Mouse (Mus musculus): Measurements from ENCODE around the gene Ttc30b.
"Not testable (repeated sequence)": the region's sequence is repeated elsewhere in the genome, so short reads cannot be mapped to it uniquely, and the experiment has no call there.

Ttc30b gene

DNA sequence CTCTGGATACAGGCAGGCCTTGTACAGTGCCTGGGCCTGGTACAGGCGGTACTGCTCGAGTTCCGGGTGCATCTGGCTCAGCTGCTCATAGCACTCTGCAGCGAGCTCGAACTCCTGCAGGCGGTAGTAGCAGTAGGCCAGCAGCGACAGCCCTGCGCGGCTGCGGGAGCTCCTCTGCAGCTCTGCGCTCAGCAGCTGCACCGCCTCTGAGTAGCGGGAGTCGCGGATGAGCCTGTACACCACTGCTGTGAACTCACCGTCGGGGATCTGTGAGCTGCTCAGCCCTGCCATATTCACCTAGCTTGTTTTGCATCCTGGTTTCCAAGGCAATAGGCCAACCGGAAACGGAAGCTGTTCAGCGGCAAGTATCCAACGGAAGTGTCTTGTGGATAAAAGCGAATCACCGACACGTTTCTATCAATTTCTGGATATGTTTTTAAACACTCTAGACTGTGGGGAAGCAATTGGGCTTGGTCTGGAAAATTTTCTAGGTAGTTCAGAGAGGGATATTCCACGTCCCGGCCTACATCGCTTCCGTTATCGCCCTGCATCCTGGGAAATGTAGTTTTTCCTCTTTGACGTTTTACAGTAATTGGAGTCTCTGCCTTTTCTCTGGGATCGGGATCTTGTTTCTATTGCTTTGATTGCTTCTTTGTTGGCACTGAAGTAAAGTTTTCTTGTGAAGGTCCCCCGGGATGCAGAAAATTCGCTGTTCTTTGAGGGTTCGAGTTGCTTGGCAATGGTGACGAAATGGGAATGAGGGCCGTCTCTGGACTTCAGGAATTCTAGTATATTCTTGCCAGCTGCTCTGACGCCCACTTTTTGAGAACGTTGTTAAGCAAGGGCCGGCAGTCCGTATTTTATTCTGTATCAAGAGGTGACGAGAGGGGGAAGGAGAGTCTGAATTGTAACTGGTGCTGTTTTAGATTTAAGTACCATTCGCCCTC is at the start of gene Ttc30b:
Gene Ttc30b, minus strand, starts transcription at position 469 of the 947 bp plus-strand sequence.
- peak; percentile 72 for DNase-seq (ENCODE audit: low spot score)

DNA sequence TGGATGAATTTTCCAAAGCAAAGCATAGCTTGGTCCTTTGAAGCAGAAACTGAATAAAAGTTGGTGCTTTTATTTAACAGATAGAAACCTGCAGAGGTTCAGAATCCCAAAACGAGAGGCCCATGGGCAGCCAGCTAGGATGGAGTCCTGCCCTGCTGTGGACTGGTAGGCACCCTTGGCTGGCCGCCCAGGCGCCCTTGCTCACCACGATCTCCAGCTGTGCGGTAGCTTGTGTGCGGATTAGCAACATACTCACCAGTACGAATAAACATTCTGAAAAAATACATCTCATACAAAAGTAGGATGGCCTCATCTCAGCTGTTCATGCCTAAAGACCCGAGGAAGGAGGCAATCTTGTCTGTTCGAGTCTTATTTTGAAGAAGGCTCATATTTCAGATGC is 49.4 kb upstream of the Ttc30b start:
- DNase-seq (ENCODE audit: low spot score), result no peak

DNA sequence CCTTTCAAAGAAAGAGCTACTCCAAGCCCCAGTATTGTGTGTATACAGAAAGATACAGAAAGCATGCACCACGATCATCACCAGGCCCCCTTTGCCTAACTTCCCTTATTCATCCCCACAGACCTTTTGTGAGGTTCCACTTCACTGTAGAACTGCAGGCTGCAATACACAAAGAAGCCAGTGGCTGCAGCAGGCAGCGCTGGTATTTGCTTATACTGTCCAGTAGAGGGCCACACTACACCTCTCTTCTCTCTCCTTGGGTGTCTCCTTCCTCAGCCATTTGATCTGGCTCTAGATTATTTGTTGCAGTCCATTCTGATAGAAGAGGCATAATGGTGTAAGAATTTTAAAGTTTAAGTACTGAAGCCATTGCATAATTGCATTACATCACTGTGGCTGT is 46.7 kb upstream of the Ttc30b start:
- no peak for DNase-seq (ENCODE audit: low spot score)

DNA sequence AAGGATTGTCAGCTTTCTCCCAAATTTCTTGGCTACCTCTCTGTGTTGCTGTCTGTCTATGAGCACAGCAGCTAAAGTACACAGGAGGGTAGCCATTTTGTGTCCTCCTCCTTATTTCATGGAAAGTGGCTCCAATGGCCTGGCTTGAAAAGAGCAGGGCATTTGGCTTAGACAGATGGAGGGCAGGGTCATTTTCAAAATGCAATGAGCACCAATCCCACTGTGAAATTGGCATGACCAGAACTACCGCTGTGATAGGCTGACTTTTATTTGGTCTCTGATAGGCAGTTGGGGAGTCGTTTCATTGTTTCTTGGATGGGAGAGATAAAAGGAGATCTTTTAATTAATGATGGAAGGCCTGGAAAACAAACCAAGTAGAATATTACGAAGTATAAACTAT is 45.5 kb upstream of the Ttc30b start:
- DNase-seq (ENCODE audit: low spot score), result no peak

DNA sequence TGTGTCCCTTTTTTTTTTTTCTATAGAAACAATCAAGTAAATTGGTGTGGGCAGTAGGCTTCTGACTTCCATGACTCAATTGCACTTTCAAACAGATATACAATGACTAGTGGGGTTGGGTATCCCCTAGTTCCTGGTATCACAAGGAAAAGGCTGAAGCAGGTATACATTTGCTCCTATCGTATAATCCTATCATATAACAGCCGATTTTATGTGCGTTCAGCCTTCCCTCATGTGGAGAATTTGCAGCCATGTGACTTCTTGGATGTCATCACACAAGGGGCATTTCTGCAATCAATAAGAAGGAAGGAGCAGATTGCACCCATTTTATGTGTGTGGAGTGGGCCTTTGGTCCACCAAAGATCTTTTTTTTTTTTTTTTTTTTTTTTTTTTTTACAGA is 44.7 kb upstream of the Ttc30b start:
- DNase-seq (ENCODE audit: low spot score), result no peak

DNA sequence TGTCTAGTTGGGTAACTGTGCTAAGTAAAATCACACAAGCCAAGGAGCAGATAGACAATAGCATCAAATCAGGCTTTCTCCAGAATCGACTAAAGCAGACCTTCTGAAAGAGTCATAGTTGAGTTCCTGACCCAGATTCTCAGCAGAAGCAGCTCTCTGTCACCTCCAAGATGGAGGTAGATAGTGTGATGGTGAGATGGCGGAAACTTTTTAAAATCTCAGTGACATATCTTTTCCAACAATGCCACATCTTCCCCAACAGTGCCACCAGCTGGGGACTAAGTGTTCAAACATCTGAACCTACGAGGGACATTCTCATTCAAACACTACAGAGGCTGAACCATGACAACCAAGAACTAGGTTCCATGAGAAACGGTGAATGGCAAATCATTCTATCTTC is 44.2 kb upstream of the Ttc30b start:
- DNase-seq (ENCODE audit: low spot score), result no peak

DNA sequence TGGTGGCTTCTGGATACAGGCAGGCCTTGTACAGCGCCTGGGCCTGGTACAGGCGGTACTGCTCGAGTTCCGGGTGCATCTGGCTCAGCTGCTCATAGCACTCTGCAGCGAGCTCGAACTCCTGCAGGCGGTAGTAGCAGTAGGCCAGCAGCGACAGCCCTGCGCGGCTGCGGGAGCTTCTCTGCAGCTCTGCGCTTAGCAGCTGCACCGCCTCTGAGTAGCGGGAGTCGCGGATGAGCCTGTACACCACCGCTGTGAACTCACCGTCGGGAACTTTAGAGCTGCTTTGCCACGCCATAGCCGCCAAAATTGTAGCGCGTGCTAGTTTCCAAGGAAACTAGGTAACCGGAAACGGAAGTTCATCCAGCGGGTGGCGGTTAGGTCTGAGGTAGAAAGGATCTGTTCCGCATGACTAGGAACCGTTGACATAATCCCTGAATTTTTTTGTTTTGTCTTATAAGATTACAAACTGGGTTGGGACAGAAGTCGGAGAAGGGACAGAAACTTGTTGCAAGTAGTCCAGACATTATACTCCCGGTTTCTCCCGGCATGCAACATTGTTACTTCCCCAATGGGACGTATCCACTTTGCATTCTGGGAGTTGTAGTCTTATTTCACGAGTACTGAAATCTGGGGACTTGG is 43.2 kb upstream of the Ttc30b start, which contains the start of gene Ttc30a1:
Gene Ttc30a1, minus strand, starts transcription at position 528 of the 642 bp plus-strand sequence.
- DNase-seq (ENCODE audit: low spot score), result peak; percentile 49

DNA sequence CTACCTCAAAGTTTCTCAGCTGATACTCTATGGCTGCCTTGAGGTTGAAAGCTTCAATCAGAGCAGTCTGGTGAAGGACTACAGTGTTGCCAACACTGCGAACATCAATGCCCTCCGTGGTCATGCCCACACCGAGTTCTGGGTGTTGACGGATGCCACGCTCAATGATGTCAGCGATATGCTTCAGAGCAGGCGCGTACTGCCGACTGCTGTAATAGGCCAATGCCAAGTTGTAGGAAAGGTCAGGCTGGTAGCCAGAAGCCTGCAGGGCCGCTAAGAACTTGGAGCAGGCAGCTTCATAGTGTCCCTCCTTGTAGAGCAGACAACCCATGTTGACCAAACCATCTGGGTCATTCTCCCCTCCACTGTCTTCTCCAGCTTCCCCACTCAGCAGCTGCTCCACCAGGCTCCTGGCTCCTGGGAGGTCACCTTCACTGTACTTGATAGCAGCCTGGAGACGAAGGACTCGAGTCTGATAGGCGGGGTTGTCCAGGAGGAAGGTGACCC is 42.6 kb upstream of the Ttc30b start:
- DNase-seq (ENCODE audit: low spot score), result not testable (repeated sequence)

DNA sequence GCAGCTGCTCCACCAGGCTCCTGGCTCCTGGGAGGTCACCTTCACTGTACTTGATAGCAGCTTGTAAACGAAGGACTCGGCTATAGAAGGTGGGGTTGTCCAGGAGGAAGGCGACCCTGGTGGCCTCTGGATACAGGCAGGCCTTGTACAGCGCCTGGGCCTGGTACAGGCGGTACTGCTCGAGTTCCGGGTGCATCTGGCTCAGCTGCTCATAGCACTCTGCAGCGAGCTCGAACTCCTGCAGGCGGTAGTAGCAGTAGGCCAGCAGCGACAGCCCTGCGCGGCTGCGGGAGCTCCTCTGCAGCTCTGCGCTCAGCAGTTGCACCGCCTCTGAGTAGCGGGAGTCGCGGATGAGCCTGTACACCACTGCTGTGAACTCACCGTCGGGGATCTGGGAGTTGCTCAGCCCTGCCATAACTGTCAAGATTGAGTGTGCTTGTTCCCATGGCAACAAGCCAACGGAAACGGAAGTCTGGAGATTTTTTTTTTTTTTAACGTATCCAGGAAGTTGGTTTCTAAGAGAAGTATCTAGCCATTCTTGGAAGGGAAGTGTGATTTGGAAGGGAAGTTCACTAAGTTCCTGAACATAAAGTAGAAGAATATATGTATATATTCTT is 39.5 kb upstream of the Ttc30b start, which contains the start of gene Ttc30a2:
Gene Ttc30a2, minus strand, starts transcription at position 419 of the 617 bp plus-strand sequence.
- DNase-seq (ENCODE audit: low spot score), result not testable (repeated sequence)

DNA sequence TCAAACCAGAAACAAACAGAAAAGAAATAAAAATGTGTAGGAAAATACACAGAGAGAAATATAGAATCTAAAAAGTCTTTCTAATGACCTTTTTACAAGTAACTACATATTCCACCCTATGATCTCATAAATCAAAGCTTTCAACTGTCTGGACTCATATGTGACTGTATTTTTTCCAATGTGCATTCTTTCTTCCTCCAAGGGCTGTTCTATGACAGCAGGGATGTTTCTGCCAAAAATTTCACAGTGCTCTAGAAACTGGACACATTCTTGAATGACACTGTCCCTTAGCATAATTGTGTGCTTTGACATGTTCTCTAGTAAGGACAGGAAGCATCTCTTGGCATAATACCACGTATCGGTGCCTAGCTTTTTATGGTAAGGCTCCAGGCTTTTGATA is 37.7 kb upstream of the Ttc30b start:
- not testable (repeated sequence) for DNase-seq (ENCODE audit: low spot score)

DNA sequence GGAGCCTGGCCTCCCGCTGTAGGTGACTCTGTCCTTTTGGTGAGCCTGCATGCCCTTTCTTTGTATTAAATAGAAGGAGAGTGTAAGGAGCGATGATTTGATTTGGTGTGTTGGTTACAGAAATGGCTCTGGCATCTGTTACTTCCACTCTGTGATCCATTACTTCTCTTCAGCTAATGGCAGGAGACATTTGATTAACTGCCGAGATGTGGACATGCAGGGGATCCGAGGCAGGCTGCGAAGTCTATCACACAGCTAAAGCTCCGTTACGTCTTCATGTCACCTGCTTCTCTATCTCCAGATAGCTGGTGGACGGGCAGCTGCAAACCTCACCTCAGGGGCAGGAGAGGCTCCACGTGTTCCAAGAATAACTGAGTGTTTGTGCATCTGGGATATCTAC is 35.7 kb upstream of the Ttc30b start:
- DNase-seq (ENCODE audit: low spot score), result no peak

DNA sequence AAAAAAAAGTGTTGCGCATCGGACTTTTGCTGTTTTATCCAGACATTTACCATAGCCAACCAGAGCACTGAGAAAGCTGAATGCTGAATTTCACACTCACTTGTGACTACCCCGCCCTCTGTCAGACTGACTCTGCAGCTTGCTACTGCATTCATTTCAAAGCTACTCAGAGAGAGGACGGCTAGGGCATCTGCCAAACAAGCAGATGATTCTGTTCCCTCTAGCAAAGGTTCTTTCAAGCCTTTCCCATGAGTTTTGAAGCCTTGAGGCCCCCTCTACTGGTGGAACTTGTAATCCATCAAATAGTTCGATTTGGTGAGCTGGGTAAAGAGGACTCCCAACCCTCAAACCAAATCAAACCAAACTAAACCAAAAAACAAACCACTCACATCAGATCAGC is 26.6 kb upstream of the Ttc30b start:
- DNase-seq (ENCODE audit: low spot score), result no peak

DNA sequence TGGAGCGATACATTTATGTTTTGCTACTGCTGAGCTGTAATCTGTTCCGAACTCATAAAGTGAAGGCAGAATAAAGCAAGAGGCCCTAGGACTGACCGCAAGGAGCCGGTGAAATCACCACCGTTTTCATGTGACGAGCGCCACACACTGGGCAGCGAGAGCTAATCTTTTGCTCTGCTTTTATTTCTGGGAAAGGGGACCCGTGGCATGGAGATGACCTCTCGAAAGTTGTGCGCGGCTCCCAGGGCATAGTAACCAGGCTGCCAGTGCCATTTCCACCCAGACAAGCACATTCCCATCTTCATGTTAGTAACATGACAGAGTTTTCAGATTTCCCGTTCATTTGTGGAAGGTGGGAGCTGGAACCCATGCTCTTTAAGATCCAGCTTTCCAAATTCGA is 26.1 kb upstream of the Ttc30b start:
- DNase-seq (ENCODE audit: low spot score), result no peak

DNA sequence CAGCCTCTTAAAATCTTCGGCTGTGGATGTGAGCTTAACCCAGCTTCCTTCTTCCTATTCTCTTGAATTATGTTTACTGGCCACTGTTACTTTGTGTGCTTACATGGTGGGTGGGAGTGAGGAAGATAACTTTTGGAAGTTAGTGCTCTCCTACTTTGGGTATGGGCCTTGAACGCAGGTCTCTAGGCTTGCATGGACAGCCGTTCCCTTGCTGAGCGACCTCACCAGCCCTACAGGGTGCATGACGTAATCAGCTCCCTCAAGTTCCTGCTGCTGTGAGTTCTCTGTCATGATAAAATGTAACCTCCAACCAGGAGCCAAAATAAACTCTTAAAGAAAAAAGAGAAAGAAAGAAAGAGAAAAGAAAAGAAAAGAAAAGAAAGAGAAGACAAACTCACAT is 25.7 kb upstream of the Ttc30b start:
- DNase-seq (ENCODE audit: low spot score), result no peak

DNA sequence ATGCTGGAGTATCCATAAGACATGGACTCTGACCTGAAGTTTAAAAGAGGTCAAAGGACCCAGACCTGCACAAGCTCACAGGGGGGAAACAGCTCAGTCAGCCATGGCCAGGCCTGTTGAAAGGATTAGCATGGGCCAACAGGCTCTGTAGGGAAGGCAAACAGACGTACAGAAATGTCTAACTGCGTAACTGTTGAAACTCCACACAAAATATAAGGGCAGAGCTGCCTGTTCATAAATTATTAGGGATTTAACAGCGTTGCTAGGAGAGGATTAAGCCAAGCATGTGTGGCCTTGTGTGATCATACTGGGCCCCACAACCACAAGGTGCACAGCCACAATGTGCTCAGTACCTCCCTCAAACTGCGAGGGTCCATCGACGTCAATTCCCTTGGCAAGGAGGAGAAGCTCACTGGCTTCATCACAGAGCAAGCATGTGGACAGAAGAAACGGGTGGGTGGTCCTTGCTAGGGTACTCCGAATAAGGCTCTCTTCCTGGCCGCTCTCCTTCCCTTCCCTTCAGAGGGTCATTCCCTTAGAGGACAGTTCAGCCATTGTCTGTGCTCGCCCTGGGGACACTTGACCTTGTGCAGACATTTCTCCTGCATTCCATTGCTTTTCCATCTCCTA is 24.9 kb upstream of the Ttc30b start:
- DNase-seq (ENCODE audit: low spot score), result no peak

DNA sequence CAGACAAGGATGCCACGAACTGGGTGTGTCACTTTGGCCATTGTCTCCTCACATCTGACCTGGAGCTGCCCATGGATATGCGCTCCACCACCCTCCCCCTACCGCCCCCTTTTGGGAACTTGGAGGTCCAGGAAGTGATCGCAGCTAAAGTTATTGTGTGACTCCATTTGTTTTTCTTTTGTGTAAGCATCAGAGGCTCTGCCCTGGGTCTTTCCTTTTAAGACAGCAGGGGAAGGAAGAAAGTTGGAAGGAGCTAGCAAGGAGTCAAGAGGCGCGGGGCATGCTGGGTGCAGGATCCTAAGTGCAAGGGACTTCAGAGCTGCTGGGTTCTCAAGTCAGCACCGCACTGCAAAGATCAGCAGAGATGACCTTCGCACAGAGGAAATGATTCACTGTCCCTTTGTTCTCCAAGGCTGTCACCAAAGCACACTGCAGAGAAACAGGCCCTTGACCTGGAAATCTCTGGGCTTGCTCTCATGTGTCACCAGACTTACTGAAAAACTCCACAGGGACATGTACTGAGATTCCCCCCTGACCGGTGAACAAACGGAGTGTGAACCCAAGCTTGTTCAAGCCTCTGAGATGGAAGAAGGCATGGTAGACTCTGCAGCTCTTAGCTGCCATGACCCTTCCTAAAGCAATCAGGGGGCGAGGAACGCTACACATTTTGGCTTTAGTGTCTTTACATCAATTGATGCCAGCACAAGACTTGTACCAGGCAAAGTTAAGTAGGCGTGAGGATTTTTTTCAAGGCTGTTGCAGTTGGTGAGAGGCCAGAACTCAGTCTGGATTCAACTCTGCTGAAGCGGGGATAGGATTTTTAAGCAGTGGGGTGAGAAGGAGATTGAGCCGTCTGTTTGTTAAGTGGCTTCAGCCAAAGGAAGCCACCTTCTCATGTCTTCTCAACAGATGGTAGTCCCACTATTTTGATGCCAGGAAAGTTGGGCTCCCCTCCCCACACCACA is 22.3 kb upstream of the Ttc30b start:
- no peak for DNase-seq (ENCODE audit: low spot score)

DNA sequence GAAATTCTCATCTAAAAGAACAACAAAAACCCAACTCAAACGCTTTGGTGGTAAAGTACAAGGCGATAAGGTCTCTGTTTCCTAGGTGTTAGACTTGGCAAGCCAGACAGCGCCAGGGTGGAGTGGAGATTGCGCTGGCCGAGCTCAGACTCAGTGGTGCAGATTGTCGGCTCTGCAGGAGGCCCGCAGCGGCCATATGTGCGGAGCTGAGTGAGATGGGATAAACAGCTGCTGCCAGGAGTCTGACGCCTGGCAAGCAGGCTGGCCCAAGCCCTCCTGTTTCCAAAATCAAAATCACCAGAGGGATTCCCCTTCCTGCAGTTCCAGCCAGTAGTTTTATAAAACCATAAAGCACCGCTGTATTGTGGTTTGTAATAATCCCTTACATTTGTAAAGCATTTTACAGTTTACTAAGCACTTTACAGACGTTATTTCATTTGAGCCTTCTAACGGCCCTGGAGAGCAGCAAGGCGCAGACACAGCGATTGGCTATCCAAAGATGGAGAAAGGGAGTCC is 21.5 kb upstream of the Ttc30b start:
- DNase-seq (ENCODE audit: low spot score), result no peak

DNA sequence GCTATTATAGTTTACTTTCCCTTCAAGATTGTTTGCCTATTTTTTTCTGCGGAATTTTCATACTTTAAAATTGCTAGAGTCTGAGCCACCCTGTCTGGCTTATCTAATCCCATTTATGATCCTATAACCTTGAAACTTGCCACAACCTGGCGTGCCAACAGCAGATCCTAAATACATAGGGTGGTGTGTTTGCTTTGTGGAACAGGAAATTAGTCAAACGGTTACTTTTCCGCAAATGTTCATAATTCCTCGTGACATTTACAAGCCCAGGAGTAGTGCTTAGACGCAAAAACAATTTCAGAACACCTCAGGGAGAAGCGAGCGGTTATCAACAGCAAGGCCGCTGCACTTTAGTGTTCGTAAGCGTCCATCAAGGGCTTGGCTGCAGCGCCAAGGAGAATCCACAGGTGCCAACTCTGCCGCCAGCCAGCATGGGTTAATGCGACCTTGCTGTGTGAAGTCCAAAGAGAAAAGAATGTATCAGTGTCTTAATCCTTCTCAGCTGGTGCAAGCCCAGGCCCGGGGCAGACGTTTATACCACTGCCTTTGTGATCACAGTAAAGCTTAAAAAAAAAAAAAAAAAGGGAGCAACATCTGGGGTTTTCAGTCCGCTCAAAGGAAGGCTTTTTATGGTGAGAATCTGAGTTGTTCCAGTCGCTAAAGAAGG is 20.9 kb upstream of the Ttc30b start:
- DNase-seq (ENCODE audit: low spot score), result no peak

DNA sequence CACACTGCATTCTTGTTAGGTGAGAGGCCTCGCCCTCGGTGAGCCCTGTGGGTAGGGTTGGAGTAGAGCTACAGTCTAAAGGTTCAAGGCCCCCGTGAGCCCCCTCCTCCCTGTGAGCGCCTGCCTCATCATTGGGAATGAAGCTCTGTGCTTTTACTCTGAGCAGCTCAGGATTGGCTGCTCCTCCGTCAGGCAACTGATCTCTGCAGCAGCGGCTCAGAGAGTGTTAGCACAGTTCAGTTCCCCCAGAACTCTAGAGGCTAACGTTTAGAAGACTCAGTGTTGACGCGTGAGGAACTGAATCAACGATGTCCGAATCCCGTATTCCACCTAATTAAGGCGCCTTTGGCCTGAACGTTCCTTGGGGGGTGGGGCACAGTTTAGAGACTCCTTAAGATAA is 17.3 kb upstream of the Ttc30b start:
- DNase-seq (ENCODE audit: low spot score), result no peak

DNA sequence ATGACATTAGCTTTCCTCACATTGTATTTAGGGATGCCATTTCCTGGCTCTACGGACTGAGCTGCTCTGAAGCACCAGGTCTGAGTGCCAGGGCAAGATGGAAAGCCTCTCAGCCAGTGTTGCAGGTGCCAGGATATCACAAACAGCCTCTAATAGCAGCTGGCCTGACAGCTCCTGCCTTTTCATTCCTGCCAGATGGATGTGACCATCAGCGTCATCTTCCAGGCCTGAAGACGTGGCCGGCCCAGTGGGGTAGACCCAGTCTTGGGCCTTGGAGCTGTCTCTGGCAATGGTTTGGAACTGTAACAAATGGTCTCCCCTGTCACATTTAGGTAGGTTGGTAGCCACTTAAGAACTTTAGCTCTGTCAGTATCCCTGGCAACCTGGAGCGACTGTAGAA is 14.9 kb upstream of the Ttc30b start:
- DNase-seq (ENCODE audit: low spot score), result no peak

Data from ovary, postnatal 10 days (tissue).